Mouse (Mus musculus): Measurements from ENCODE around the gene Numa1. TPM values are rescaled to one million over a fixed set of nuclear protein-coding genes. Genes with fewer than 3 reads are reported as not detected.
"Not testable (repeated sequence)": the region's sequence is repeated elsewhere in the genome, so short reads cannot be mapped to it uniquely, and the experiment has no call there.

The Numa1 gene
- total RNA-seq, 1 experiment = 91.0 TPM

DNA sequence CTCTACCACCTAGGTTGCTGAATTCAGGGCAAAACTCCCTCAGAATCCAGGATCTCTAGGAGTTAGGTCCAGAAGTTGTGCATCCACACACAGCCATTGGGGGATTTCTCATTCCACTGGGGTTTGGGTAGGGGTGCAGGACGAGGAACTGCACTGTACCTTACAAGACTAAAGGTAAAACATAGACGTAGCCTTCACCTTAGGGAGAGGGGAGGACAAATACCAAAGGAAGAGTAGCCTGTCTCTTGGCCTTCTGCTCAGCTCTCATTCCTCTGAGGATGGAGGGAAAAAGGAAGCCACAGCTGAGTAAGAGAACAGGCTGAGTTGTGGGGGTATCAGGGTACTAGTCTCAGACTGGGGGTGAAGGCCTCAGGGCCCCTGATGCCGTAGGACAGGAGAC lies 84.7 kb downstream of the Numa1 start, which contains the start of gene Il18bp:
Il18bp (minus strand) TSS at position 101 of the 400 bp plus-strand sequence.
- H3K27ac ChIP-seq (ENCODE audit: insufficient read depth, low read depth, low read length, poor library complexity, severe bottlenecking) = no peak within 1 kb of the TSS
- H3K9me3 ChIP-seq (ENCODE audit: control insufficient read depth, insufficient read depth, low read depth, low read length) = no peaks in the 10 kb centered on the region
- DNase-seq (ENCODE audit: low read depth, low spot score) = no peak
- no peak within 1 kb of the TSS for H3K4me3 ChIP-seq (ENCODE audit: insufficient read depth in 1 of 2, low read depth in 1 of 2, low read length in 2 of 2, poor library complexity in 1 of 2, severe bottlenecking in 1 of 2)
- no peak within 1 kb of the TSS for H3K9ac ChIP-seq (ENCODE audit: insufficient read depth, low read depth, low read length, poor library complexity, severe bottlenecking)
- in situ Hi-C loops (cut with MboI; ENCODE audit: low sequenced_read_pairs in 2 of 2, unreplicated experiment in 2 of 2) = no loop called here
- peaks cover 54% of the 10 kb centered on the region for H3K36me3 ChIP-seq (ENCODE audit: control insufficient read depth, insufficient read depth, low read length, poor library complexity, severe bottlenecking)
- TF ChIP-seq ZNF384 (IDR thresholded peaks at IDR 0.05; ENCODE audit: low read depth, low read length) (no peak), CHD2 (IDR thresholded peaks at IDR 0.05; ENCODE audit: low read depth, low read length) (no peak), HCFC1 (IDR thresholded peaks at IDR 0.05; ENCODE audit: borderline replicate concordance, insufficient read depth, low read length) (no peak), MAFK (IDR thresholded peaks at IDR 0.05; ENCODE audit: insufficient read depth, low read depth, low read length) (no peak), ZC3H11A (IDR thresholded peaks at IDR 0.05; ENCODE audit: borderline replicate concordance, low read depth, low read length) (no peak)
- peaks cover 5 to 9% of the 10 kb centered on the region in 2 experiments; a peak in 3 of 4 replicates for H3K4me1 ChIP-seq (ENCODE audit: control insufficient read depth in 2 of 2, insufficient read depth in 2 of 2, low read length in 2 of 2, poor library complexity in 1 of 2)

DNA sequence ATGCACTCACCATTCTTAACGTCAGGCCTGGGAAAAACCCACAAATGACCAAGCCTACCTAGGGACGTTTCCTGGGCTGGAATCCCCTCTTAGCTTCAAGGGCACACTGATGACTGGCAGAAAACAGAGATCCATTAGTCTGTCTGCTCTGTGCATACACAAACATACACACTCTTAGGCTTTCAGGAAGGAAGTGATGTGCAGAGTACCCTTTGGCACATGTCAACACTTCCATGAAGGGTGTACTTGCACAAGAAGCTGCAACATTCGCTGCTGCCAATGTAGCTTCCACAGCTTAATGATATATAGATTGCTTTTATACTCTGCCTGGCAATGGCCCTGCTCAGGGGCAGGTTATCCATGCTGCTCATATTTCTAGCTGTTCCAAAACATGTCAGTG lies 85.5 kb downstream of the Numa1 start:
- H3K9ac ChIP-seq (ENCODE audit: insufficient read depth, low read depth, low read length, poor library complexity, severe bottlenecking) = no peak overlapping the region
- H3K4me1 ChIP-seq (ENCODE audit: control insufficient read depth in 2 of 2, insufficient read depth in 2 of 2, low read length in 2 of 2, poor library complexity in 1 of 2) = peaks cover 5 to 9% of the 10 kb centered on the region in 2 experiments; a peak in 3 of 4 replicates
- in situ Hi-C loops (cut with MboI; ENCODE audit: low sequenced_read_pairs in 2 of 2, unreplicated experiment in 2 of 2) = no loop called here
- TF ChIP-seq ZC3H11A (IDR thresholded peaks at IDR 0.05; ENCODE audit: borderline replicate concordance, low read depth, low read length) (no peak), HCFC1 (IDR thresholded peaks at IDR 0.05; ENCODE audit: borderline replicate concordance, insufficient read depth, low read length) (no peak), CHD2 (IDR thresholded peaks at IDR 0.05; ENCODE audit: low read depth, low read length) (no peak), ZNF384 (IDR thresholded peaks at IDR 0.05; ENCODE audit: low read depth, low read length) (no peak), MAFK (IDR thresholded peaks at IDR 0.05; ENCODE audit: insufficient read depth, low read depth, low read length) (no peak)
- H3K4me3 ChIP-seq (ENCODE audit: insufficient read depth in 1 of 2, low read depth in 1 of 2, low read length in 2 of 2, poor library complexity in 1 of 2, severe bottlenecking in 1 of 2) = no peak overlapping the region
- H3K27ac ChIP-seq (ENCODE audit: insufficient read depth, low read depth, low read length, poor library complexity, severe bottlenecking) = no peak overlapping the region
- H3K9me3 ChIP-seq (ENCODE audit: control insufficient read depth, insufficient read depth, low read depth, low read length) = no peaks in the 10 kb centered on the region
- no peak for DNase-seq (ENCODE audit: low read depth, low spot score)
- peaks cover 50% of the 10 kb centered on the region for H3K36me3 ChIP-seq (ENCODE audit: control insufficient read depth, insufficient read depth, low read length, poor library complexity, severe bottlenecking)

DNA sequence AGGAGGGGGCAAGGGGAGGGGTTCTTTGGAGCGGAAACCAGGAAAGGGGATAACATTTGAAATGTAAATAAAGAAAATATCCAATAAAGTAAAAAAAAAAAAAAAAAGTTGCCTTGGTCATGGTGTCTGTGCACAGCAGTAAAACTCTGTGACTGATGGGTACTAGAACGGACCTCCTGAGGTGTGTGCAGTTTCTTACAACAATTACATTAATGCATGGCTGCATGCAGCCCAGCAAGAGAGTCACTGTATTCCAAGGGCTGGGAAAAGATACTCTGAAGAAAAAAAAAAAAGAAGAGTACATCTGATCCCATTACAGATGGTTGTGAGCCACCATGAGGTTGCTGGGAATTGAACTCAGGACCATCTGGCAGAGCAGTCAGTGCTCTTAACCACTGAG lies 87.0 kb downstream of the Numa1 start:
- in situ Hi-C loops (cut with MboI; ENCODE audit: low sequenced_read_pairs in 2 of 2, unreplicated experiment in 2 of 2); DNase-seq (ENCODE audit: low read depth, low spot score); H3K9me3 ChIP-seq (ENCODE audit: control insufficient read depth, insufficient read depth, low read depth, low read length); H3K4me3 ChIP-seq (ENCODE audit: insufficient read depth in 1 of 2, low read depth in 1 of 2, low read length in 2 of 2, poor library complexity in 1 of 2, severe bottlenecking in 1 of 2); H3K9ac ChIP-seq (ENCODE audit: insufficient read depth, low read depth, low read length, poor library complexity, severe bottlenecking); H3K4me1 ChIP-seq (ENCODE audit: control insufficient read depth in 2 of 2, insufficient read depth in 2 of 2, low read length in 2 of 2, poor library complexity in 1 of 2); H3K27ac ChIP-seq (ENCODE audit: insufficient read depth, low read depth, low read length, poor library complexity, severe bottlenecking): not testable (repeated sequence)
- H3K36me3 ChIP-seq (ENCODE audit: control insufficient read depth, insufficient read depth, low read length, poor library complexity, severe bottlenecking) = peaks cover 39% of the 10 kb centered on the region

DNA sequence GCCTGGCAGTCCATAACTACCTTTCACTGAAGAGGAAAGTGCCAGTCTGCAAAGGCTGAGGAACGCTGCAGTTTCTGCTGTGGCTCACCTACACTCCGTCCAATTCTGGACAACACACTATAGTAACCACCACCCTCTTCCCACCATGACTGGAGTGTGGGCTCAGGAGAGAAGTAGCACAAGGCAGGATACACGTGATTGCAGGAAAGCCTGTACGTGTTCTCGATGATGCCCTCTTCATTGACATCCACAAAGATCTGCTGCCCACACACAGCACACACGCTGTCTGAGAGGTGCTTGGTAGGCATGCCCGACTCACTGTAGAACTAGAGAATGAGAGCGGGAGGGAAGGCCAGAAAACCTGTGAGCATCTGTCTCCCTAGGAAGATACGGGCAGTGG lies 89.9 kb downstream of the Numa1 start:
- Histone ChIP-seq H3K27ac (ENCODE audit: insufficient read depth, low read depth, low read length, poor library complexity, severe bottlenecking) (no peak overlapping the region), H3K4me1 (ENCODE audit: control insufficient read depth in 2 of 2, insufficient read depth in 2 of 2, low read length in 2 of 2, poor library complexity in 1 of 2) (peaks cover 5 to 9% of the 10 kb centered on the region in 2 experiments; a peak in 3 of 4 replicates), H3K9me3 (ENCODE audit: control insufficient read depth, insufficient read depth, low read depth, low read length) (no peaks in the 10 kb centered on the region), H3K4me3 (ENCODE audit: insufficient read depth in 1 of 2, low read depth in 1 of 2, low read length in 2 of 2, poor library complexity in 1 of 2, severe bottlenecking in 1 of 2) (no peak overlapping the region), H3K9ac (ENCODE audit: insufficient read depth, low read depth, low read length, poor library complexity, severe bottlenecking) (no peak overlapping the region), H3K36me3 (ENCODE audit: control insufficient read depth, insufficient read depth, low read length, poor library complexity, severe bottlenecking) (peaks cover 23% of the 10 kb centered on the region)
- DNase-seq (ENCODE audit: low read depth, low spot score) = no peak
- in situ Hi-C loops (cut with MboI; ENCODE audit: low sequenced_read_pairs in 2 of 2, unreplicated experiment in 2 of 2) = no loop called here
- TF ChIP-seq MAFK (IDR thresholded peaks at IDR 0.05; ENCODE audit: insufficient read depth, low read depth, low read length) = no peak
- no peak for TF ChIP-seq ZNF384 (IDR thresholded peaks at IDR 0.05; ENCODE audit: low read depth, low read length)
- no peak for TF ChIP-seq CHD2 (IDR thresholded peaks at IDR 0.05; ENCODE audit: low read depth, low read length)
- TF ChIP-seq ZC3H11A (IDR thresholded peaks at IDR 0.05; ENCODE audit: borderline replicate concordance, low read depth, low read length) = no peak
- no peak for TF ChIP-seq HCFC1 (IDR thresholded peaks at IDR 0.05; ENCODE audit: borderline replicate concordance, insufficient read depth, low read length)
